Mouse (Mus musculus): ENCODE data around the gene Kcna6. TPM values are rescaled to one million over a fixed set of nuclear protein-coding genes. Genes with fewer than 3 reads are reported as not detected.

The Kcna6 gene
- polyA plus RNA-seq (2015; fragmentation: Nextera tagmentation; extraction: Ambion mirVana) = 19.9 and 26.1 TPM in 2 replicates

- peaks cover 35% of the 10 kb centered on the region for H3K4me1 ChIP-seq (replicated peaks)
- peak; percentile 95 for ATAC-seq (ENCODE audit: low read depth)
- 2% methylated on average over 36 of the region's 36 CpGs for WGBS
- H3K9me3 ChIP-seq = no peaks in the 10 kb centered on the region
- H3K4me3 ChIP-seq = peak within 1 kb of the TSS; percentile 58
- H3K4me2 ChIP-seq = peak within 1 kb of the TSS; percentile 83
- H3K36me3 ChIP-seq = 0 out of 2 replicates have a peak, but pooled peaks cover 4% of the 10 kb centered on the region
- peaks cover 34% of the 10 kb centered on the region for H3K27me3 ChIP-seq
- peak within 1 kb of the TSS; percentile 74 for H3K9ac ChIP-seq
- H3K27ac ChIP-seq (replicated peaks) = peak within 1 kb of the TSS; percentile 75
These were observed at the start of gene Kcna6 for GRCm38 (mm10) chr6:126740211-126741142. Kcna6 (minus strand) TSS chr6:126740674.

- Histone ChIP-seq H3K36me3 (no peaks in the 10 kb centered on the region), H3K4me3 (no peak overlapping the region), H3K4me2 (no peak overlapping the region), H3K27ac (replicated peaks) (no peak overlapping the region), H3K9me3 (no peaks in the 10 kb centered on the region), H3K4me1 (replicated peaks) (no peaks in the 10 kb centered on the region), H3K9ac (no peak overlapping the region), H3K27me3 (no peaks in the 10 kb centered on the region)
- ATAC-seq (ENCODE audit: low read depth) = no peak
- 80% methylated on average over 8 of the region's 8 CpGs for WGBS
These were observed 48.4 kb upstream of the Kcna6 start for GRCm38 (mm10) chr6:126788863-126789262.

- ATAC-seq (ENCODE audit: low read depth) = no peak
- 51% methylated on average over 5 of the region's 5 CpGs for WGBS
- no peak overlapping the region for H3K27ac ChIP-seq (replicated peaks)
These were observed 43.7 kb upstream of the Kcna6 start for GRCm38 (mm10) chr6:126784206-126784605.

GRCm38 (mm10) chr6:126783651-126784066 is 43.2 kb upstream of the Kcna6 start:
- H3K4me3 ChIP-seq = no peak overlapping the region
- WGBS = 79% methylated on average over 10 of the region's 10 CpGs

More at GRCm38 (mm10) chr6:126784206-126784605, 43.7 kb upstream of the Kcna6 start:
- no peaks in the 10 kb centered on the region for H3K36me3 ChIP-seq
- H3K4me2 ChIP-seq = no peak overlapping the region
- H3K9me3 ChIP-seq = no peaks in the 10 kb centered on the region
- H3K9ac ChIP-seq = no peak overlapping the region
- H3K4me1 ChIP-seq (replicated peaks) = no peaks in the 10 kb centered on the region
- H3K4me3 ChIP-seq = no peak overlapping the region
- H3K27me3 ChIP-seq = no peaks in the 10 kb centered on the region

GRCm38 (mm10) chr6:126783056-126783455 is 42.6 kb upstream of the Kcna6 start:
- 94% methylated on average over 1 of the region's 1 CpGs for WGBS
- Histone ChIP-seq H3K27me3 (no peaks in the 10 kb centered on the region), H3K4me1 (replicated peaks) (no peaks in the 10 kb centered on the region), H3K36me3 (no peaks in the 10 kb centered on the region), H3K9ac (no peak overlapping the region), H3K27ac (replicated peaks) (no peak overlapping the region), H3K9me3 (no peaks in the 10 kb centered on the region), H3K4me2 (no peak overlapping the region), H3K4me3 (no peak overlapping the region)
- ATAC-seq (ENCODE audit: low read depth) = no peak

More at GRCm38 (mm10) chr6:126783651-126784066, 43.2 kb upstream of the Kcna6 start:
- Histone ChIP-seq H3K9me3 (no peaks in the 10 kb centered on the region), H3K9ac (no peak overlapping the region), H3K27me3 (no peaks in the 10 kb centered on the region), H3K4me1 (replicated peaks) (no peaks in the 10 kb centered on the region), H3K4me2 (no peak overlapping the region), H3K27ac (replicated peaks) (no peak overlapping the region), H3K36me3 (no peaks in the 10 kb centered on the region)
- ATAC-seq (ENCODE audit: low read depth) = no peak

GRCm38 (mm10) chr6:126777889-126778288 is 37.4 kb upstream of the Kcna6 start:
- no peaks in the 10 kb centered on the region for H3K4me1 ChIP-seq (replicated peaks)
- no peaks in the 10 kb centered on the region for H3K9me3 ChIP-seq
- no peaks in the 10 kb centered on the region for H3K27me3 ChIP-seq
- H3K4me3 ChIP-seq = no peak overlapping the region
- no peak overlapping the region for H3K27ac ChIP-seq (replicated peaks)
- ATAC-seq (ENCODE audit: low read depth) = no peak
- no peak overlapping the region for H3K4me2 ChIP-seq
- H3K36me3 ChIP-seq = no peaks in the 10 kb centered on the region
- 83% methylated on average over 6 of the region's 6 CpGs for WGBS
- H3K9ac ChIP-seq = no peak overlapping the region

GRCm38 (mm10) chr6:126773873-126774272 is 33.4 kb upstream of the Kcna6 start:
- Histone ChIP-seq H3K27ac (replicated peaks) (no peak overlapping the region), H3K27me3 (0 out of 2 replicates have a peak, but pooled peaks cover 5% of the 10 kb centered on the region), H3K9ac (no peak overlapping the region), H3K4me3 (no peak overlapping the region), H3K4me2 (no peak overlapping the region), H3K4me1 (replicated peaks) (peaks cover 18% of the 10 kb centered on the region), H3K9me3 (no peaks in the 10 kb centered on the region), H3K36me3 (no peaks in the 10 kb centered on the region)
- WGBS = 77% methylated on average over 4 of the region's 4 CpGs
- ATAC-seq (ENCODE audit: low read depth) = no peak

- Histone ChIP-seq H3K9ac (no peak overlapping the region), H3K27ac (replicated peaks) (no peak overlapping the region), H3K27me3 (0 out of 2 replicates have a peak, but pooled peaks cover 5% of the 10 kb centered on the region), H3K4me3 (no peak overlapping the region), H3K4me2 (no peak overlapping the region), H3K36me3 (no peaks in the 10 kb centered on the region), H3K9me3 (no peaks in the 10 kb centered on the region), H3K4me1 (replicated peaks) (peaks cover 34% of the 10 kb centered on the region)
- ATAC-seq (ENCODE audit: low read depth) = no peak
- 84% methylated on average over 4 of the region's 4 CpGs for WGBS
These were observed 31.9 kb upstream of the Kcna6 start for GRCm38 (mm10) chr6:126772326-126772725.

- Histone ChIP-seq H3K4me3 (no peak overlapping the region), H3K9ac (no peak overlapping the region), H3K4me1 (replicated peaks) (peaks cover 40% of the 10 kb centered on the region), H3K27me3 (0 out of 2 replicates have a peak, but pooled peaks cover 5% of the 10 kb centered on the region), H3K27ac (replicated peaks) (peak overlapping the region; percentile 84), H3K9me3 (no peaks in the 10 kb centered on the region), H3K36me3 (no peaks in the 10 kb centered on the region), H3K4me2 (no peak overlapping the region)
- 57% methylated on average over 12 of the region's 12 CpGs for WGBS
- ATAC-seq (ENCODE audit: low read depth) = no peak
These were observed 29.8 kb upstream of the Kcna6 start for GRCm38 (mm10) chr6:126770146-126770731.

GRCm38 (mm10) chr6:126768957-126769665 is 28.6 kb upstream of the Kcna6 start:
- H3K4me1 ChIP-seq (replicated peaks) = peaks cover 40% of the 10 kb centered on the region
- ATAC-seq (ENCODE audit: low read depth) = no peak
- H3K4me3 ChIP-seq = no peak overlapping the region
- H3K9me3 ChIP-seq = no peaks in the 10 kb centered on the region
- no peak overlapping the region for H3K9ac ChIP-seq
- H3K4me2 ChIP-seq = no peak overlapping the region
- peak overlapping the region; percentile 84 for H3K27ac ChIP-seq (replicated peaks)
- H3K27me3 ChIP-seq = 0 out of 2 replicates have a peak, but pooled peaks cover 5% of the 10 kb centered on the region
- WGBS = 65% methylated on average over 11 of the region's 11 CpGs
- H3K36me3 ChIP-seq = no peaks in the 10 kb centered on the region

- Histone ChIP-seq H3K4me3 (no peak overlapping the region), H3K4me1 (replicated peaks) (peaks cover 40% of the 10 kb centered on the region), H3K36me3 (no peaks in the 10 kb centered on the region), H3K27me3 (0 out of 2 replicates have a peak, but pooled peaks cover 5% of the 10 kb centered on the region), H3K9me3 (no peaks in the 10 kb centered on the region), H3K9ac (peak overlapping the region; percentile 22; the same call in 1 of the 2 replicates), H3K4me2 (peak overlapping the region; percentile 34), H3K27ac (replicated peaks) (peak overlapping the region; percentile 84)
- WGBS = 10% methylated on average over 7 of the region's 7 CpGs
- ATAC-seq (ENCODE audit: low read depth) = peak; percentile 73
These were observed 27.4 kb upstream of the Kcna6 start for GRCm38 (mm10) chr6:126767610-126768532.

Measured in neural tube, embryonic 13.5 days (tissue).